Mouse (Mus musculus) kidney, embryonic 16.5 days (tissue): ENCODE measurements at regions not wholly inside any gene's neighbourhood (a gene's known extent, or its start where the extent isn't known, plus 50 kb on each side); places are given as distances from the start of the nearest gene placed in this dataset.

Experiments used
- ATAC-seq: fragments of 200-750 bp; cut with Nextera tagmentation; 2 replicates; pipeline ENCODE4 v1.8.0; 2017; ENCODE audit warnings: moderate TSS enrichment; ENCODE audit not compliant: low FRiP score, low TSS enrichment
- H3K27ac ChIP-seq: fragments of 300-500 bp; sonication (generic); 2 replicates; pipeline ENCODE4 v1.5.1; 2014; ENCODE audit warnings: low read length
- H3K27me3 ChIP-seq: fragments of 300-500 bp; sonication (generic); 2 replicates; pipeline ENCODE4 v1.6.1; 2014; ENCODE audit warnings: low read length, control low read depth, mixed read lengths; ENCODE audit not compliant: insufficient read depth
- H3K36me3 ChIP-seq: fragments of 300-500 bp; sonication (generic); 2 replicates; pipeline ENCODE4 v1.6.1; 2014; ENCODE audit warnings: low read length, control low read depth, mixed read lengths; ENCODE audit not compliant: insufficient read depth
- H3K4me1 ChIP-seq: fragments of 300-500 bp; sonication (generic); 2 replicates; pipeline ENCODE4 v1.6.1; 2014; ENCODE audit warnings: low read length, control low read depth, mixed read lengths; ENCODE audit not compliant: insufficient read depth
- H3K4me2 ChIP-seq: fragments of 300-500 bp; sonication (generic); replicated peaks from 2 replicates; pipeline ENCODE4 v1.6.1; 2014; ENCODE audit warnings: low read depth, low read length
- H3K4me3 ChIP-seq: fragments of 300-500 bp; sonication (generic); 2 replicates; pipeline ENCODE4 v1.5.1; 2014; ENCODE audit warnings: mild to moderate bottlenecking, low read length
- H3K9ac ChIP-seq: fragments of 300-500 bp; sonication (generic); replicated peaks from 2 replicates; pipeline ENCODE4 v1.6.1; 2014; ENCODE audit warnings: low read length
- H3K9me3 ChIP-seq: fragments of 300-500 bp; sonication (generic); 2 replicates; pipeline ENCODE4 v1.6.1; 2016; ENCODE audit warnings: low read length, control low read depth
- WGBS: fragments of 180-500 bp; shearing (Covaris S2); extraction: QIAGEN DNeasy Blood & Tissue Kit; methylation state at CpG from one replicate; pipeline ENCODE4 v1.1.7; 2014; 5-methylcytosine and 5-hydroxymethylcytosine counted together

DNA sequence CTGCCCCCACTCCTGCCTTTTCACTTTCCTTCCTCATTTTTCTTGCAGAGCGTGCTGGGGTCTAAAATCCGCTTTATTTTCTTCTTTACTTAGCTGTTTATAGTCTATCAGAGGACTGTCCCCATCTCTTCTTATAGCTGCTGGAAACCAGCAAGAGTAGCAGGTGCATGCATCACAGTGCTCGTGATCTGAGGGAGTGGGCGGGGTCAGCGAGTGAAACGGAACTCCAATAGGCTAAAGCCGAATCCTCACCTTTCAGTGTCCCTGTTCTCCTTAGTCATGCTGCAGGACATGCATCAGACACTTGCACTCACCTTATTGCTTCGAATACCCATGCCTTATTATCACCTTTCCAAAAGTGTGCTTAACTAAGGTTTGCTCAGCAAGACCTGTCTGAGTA, 1095.3 kb downstream of the Synb start:
- Histone ChIP-seq H3K9ac (no peak overlapping the region), H3K4me1 (0 out of 2 replicates have a peak, but pooled peaks cover 3% of the 10 kb centered on the region), H3K27ac (no peak overlapping the region), H3K4me3 (no peak overlapping the region), H3K4me2 (no peak overlapping the region), H3K9me3 (no peaks in the 10 kb centered on the region), H3K36me3 (no peaks in the 10 kb centered on the region), H3K27me3 (no peaks in the 10 kb centered on the region)
- ATAC-seq = no peak
- 9% methylated on average over 8 of the region's 8 CpGs for WGBS

GRCm38 (mm10) chr14:68197470-68197800, 1096.7 kb downstream of the Synb start:
- Histone ChIP-seq H3K4me1 (0 out of 2 replicates have a peak, but pooled peaks cover 3% of the 10 kb centered on the region), H3K4me3 (no peak overlapping the region), H3K4me2 (peak overlapping the region; percentile 3; the same call in 1 of the 2 replicates), H3K36me3 (no peaks in the 10 kb centered on the region), H3K27ac (no peak overlapping the region), H3K9me3 (no peaks in the 10 kb centered on the region), H3K27me3 (no peaks in the 10 kb centered on the region), H3K9ac (no peak overlapping the region)
- 10% methylated on average over 13 of the region's 13 CpGs for WGBS
- ATAC-seq = peak; percentile 12; the same call in 1 of the 2 replicates

GRCm38 (mm10) chr14:68196762-68197469, 1097.2 kb downstream of the Synb start:
- Histone ChIP-seq H3K4me2 (peak overlapping the region; percentile 3; the same call in 1 of the 2 replicates), H3K27me3 (no peaks in the 10 kb centered on the region), H3K36me3 (no peaks in the 10 kb centered on the region), H3K9ac (no peak overlapping the region), H3K27ac (no peak overlapping the region), H3K9me3 (no peaks in the 10 kb centered on the region), H3K4me1 (0 out of 2 replicates have a peak, but pooled peaks cover 3% of the 10 kb centered on the region), H3K4me3 (no peak overlapping the region)
- WGBS = 30% methylated on average over 9 of the region's 9 CpGs
- no peak for ATAC-seq

- Histone ChIP-seq H3K4me2 (no peak overlapping the region), H3K27me3 (no peaks in the 10 kb centered on the region), H3K9ac (no peak overlapping the region), H3K4me3 (no peak overlapping the region), H3K4me1 (0 out of 2 replicates have a peak, but pooled peaks cover 3% of the 10 kb centered on the region), H3K27ac (no peak overlapping the region), H3K9me3 (no peaks in the 10 kb centered on the region), H3K36me3 (no peaks in the 10 kb centered on the region)
- no peak for ATAC-seq
- 63% methylated on average over 9 of the region's 9 CpGs for WGBS
Measured at GRCm38 (mm10) chr14:68196201-68196600, 1097.9 kb downstream of the Synb start.

GRCm38 (mm10) chr14:68189876-68190275, 1104.2 kb downstream of the Synb start:
- 57% methylated on average over 4 of the region's 4 CpGs for WGBS
- Histone ChIP-seq H3K27me3 (no peaks in the 10 kb centered on the region), H3K4me2 (no peak overlapping the region), H3K36me3 (no peaks in the 10 kb centered on the region), H3K9me3 (no peaks in the 10 kb centered on the region), H3K4me3 (no peak overlapping the region), H3K27ac (no peak overlapping the region), H3K9ac (no peak overlapping the region), H3K4me1 (no peaks in the 10 kb centered on the region)
- no peak for ATAC-seq

- Histone ChIP-seq H3K4me1 (no peaks in the 10 kb centered on the region), H3K27ac (no peak overlapping the region), H3K27me3 (no peaks in the 10 kb centered on the region), H3K9me3 (no peaks in the 10 kb centered on the region), H3K4me2 (no peak overlapping the region), H3K4me3 (no peak overlapping the region), H3K9ac (no peak overlapping the region), H3K36me3 (no peaks in the 10 kb centered on the region)
- 62% methylated on average over 5 of the region's 5 CpGs for WGBS
- ATAC-seq = no peak
Measured at GRCm38 (mm10) chr14:68188325-68188724, 1105.8 kb downstream of the Synb start.

- Histone ChIP-seq H3K4me2 (no peak overlapping the region), H3K4me1 (no peaks in the 10 kb centered on the region), H3K4me3 (no peak overlapping the region), H3K27me3 (no peaks in the 10 kb centered on the region), H3K27ac (no peak overlapping the region), H3K9me3 (no peaks in the 10 kb centered on the region), H3K36me3 (no peaks in the 10 kb centered on the region), H3K9ac (no peak overlapping the region)
- ATAC-seq = no peak
- WGBS = 53% methylated on average over 9 of the region's 9 CpGs
Measured at GRCm38 (mm10) chr14:68182606-68183005, 1111.5 kb downstream of the Synb start.

GRCm38 (mm10) chr14:68181168-68181567, 1112.9 kb downstream of the Synb start:
- Histone ChIP-seq H3K4me2 (no peak overlapping the region), H3K27me3 (no peaks in the 10 kb centered on the region)

More at GRCm38 (mm10) chr14:68181168-68181567, 1112.9 kb downstream of the Synb start:
- Histone ChIP-seq H3K36me3 (no peaks in the 10 kb centered on the region), H3K4me3 (no peak overlapping the region), H3K4me1 (no peaks in the 10 kb centered on the region), H3K27ac (no peak overlapping the region), H3K9me3 (no peaks in the 10 kb centered on the region), H3K9ac (no peak overlapping the region)
- ATAC-seq = no peak
- 85% methylated on average over 6 of the region's 6 CpGs for WGBS
